Mouse (Mus musculus) left cerebral cortex, postnatal 25 days (tissue): ENCODE results near the gene Mst1. TPM values are rescaled to one million over a fixed set of nuclear protein-coding genes. Genes with fewer than 3 reads are reported as not detected.

ENCODE experiments used
- DNase-seq, 2 experiments: peaks; one replicate each; pipeline ENCODE4 v3.0.0; 2022; ENCODE audit warnings: low spot score in 2 of 2, mixed read lengths in 1 of 2
- intact Hi-C: fragments of 180-260 bp; cut with DNase I; formaldehyde crosslinking; loops from one replicate; pipeline ENCODE4 v1.15.1; 2025
- total RNA-seq, 2 experiments: library from RNA; stranded (reverse); gene quantifications; 2 replicates each; pipeline ENCODE4 v1.2.3; 2021

Gene Mst1
- total RNA-seq, 2 experiments from 2014 or later, result not detected

DNA sequence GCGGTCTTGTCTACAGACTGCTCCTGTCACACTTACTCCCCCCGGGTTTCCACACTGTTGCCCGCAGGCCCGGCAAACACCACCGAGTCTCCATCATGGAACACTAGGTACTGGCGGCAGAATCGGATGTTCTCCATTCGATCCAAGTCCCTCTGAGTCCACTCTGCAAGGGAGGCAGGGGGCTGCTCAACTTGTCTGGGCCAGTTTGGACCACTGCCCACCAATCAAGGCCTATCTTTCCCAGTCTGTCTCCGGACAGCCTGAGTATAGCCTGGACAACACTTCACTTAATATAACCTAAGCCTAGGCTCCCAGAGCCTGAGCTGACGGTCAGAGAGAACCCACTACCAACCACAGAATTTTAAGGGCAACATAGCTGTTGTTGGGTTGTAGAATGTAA is 13.3 kb downstream of the Mst1 start:
- DNase-seq, result no peak
- intact Hi-C loops, result no loop called here

DNA sequence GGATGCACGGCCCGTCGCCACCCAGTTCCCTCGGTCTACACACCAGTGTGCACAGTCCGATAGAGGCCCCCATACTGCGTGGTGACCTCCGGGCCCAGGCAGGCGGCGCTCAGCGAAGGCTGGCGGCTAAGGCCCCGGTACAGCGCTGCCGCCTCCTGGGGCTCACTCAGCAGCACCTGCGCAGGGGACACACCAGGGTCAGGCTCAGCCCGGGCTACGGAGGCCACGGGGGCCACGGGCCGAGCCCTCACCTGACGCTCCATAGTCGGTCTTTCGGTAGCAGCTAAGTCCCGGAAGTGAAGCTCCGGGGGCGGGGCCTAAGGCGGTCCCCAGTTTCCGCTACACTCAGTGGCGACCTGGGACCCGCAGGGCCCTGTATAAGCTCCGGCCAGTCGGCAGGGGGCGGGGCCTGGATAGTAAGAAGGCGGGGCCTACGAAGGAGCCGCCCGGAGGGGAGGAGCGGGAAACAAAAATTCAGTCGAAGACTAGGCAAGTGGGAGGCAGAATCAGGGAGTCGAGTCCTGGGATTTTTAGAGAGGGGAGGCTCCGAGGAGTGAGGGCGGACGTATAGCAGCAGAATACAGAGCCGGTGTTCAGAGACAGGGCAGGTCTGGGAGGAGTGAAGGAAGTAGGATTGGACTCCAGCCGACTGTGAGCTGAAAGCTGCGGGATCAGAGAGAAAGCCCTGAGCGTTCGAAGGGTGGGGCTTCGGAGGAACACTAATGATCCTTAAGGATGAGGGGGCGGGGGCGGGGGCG is 14.1 kb downstream of the Mst1 start, which contains the start of gene Apeh:
Apeh (minus strand) TSS at position 423 of the 758 bp plus-strand sequence.
- intact Hi-C loops, result loop anchor here (2.0 kb wide), 1 partner anchor 190 kb away; no protein-coding TSS in a partner anchor

DNA sequence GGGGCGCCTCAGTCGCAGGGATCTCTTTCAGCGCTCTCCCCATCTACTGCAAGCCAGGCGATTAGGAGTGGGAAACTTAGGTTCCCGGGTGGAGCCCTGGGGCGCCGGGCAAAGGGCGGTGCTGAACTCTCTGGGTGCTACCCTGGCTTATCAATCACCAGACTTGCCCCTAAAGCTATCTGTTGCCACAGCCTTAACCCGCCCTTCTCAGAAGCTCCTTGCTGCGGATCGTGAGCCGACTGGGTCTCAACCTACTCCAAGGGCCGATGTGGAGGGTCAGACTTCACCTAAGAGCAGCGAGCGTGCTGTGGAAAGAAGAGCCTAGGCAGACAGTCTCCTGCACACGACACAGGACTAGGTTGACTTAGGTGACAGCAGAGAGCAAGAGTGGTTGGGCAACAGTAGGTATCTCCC is 14.8 kb downstream of the Mst1 start:
- no peak for DNase-seq
- intact Hi-C loops, result loop anchor here (1.0 to 2.0 kb wide), 2 partner anchors 106 to 190 kb away; no protein-coding TSS in a partner anchor

More for the DNA sequence above, 14.1 kb downstream of the Mst1 start, which contains the start of gene Apeh:
- peak; percentile 85 to 87 for DNase-seq

GRCm38 (mm10) chr9:108095518-108095917 is 15.3 kb downstream of the Mst1 start:
- peak; percentile 70 to 71 for DNase-seq
- intact Hi-C loops, result loop anchor here (1.0 to 2.0 kb wide), 2 partner anchors 106 to 189 kb away; no protein-coding TSS in a partner anchor

- intact Hi-C loops, result loop anchor here (1.0 to 2.0 kb wide), 2 partner anchors 105 to 189 kb away; no protein-coding TSS in a partner anchor
- no peak for DNase-seq
These were observed 15.9 kb downstream of the Mst1 start for GRCm38 (mm10) chr9:108095949-108096712.

- no peak for DNase-seq
- intact Hi-C loops, result no loop called here
These were observed 19.4 kb downstream of the Mst1 start for GRCm38 (mm10) chr9:108099619-108100018.

- DNase-seq, result no peak
- intact Hi-C loops, result no loop called here
These were observed 24.7 kb downstream of the Mst1 start for GRCm38 (mm10) chr9:108104766-108105548.

- intact Hi-C loops, result no loop called here
- no peak for DNase-seq
These were observed 25.3 kb downstream of the Mst1 start for GRCm38 (mm10) chr9:108105549-108105863.

DNA sequence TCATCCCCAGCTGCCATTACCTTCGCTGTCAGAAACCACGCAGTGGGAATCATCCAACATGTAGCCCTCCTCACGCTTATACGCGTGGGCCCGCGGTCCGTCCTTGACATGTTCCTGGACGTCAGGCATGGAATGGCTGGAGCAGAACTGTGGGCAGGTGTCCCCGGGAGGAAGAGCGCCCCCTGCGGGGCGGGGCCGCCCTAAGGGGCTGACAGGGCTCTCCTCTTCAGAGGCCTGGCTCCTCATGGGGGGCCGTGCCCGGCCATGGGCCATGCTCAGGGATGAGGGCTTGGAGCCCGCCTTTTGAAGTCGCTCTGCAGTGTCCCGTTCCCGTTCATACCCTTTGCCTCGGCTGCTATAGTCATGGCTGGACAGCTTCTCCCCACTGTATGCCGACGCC is 25.9 kb downstream of the Mst1 start:
- intact Hi-C loops, result no loop called here
- no peak for DNase-seq

GRCm38 (mm10) chr9:108107867-108108266 is 27.6 kb downstream of the Mst1 start:
- DNase-seq, result no peak
- intact Hi-C loops, result no loop called here

- intact Hi-C loops, result no loop called here
- DNase-seq, result no peak
These were observed 29.9 kb downstream of the Mst1 start for GRCm38 (mm10) chr9:108110160-108110559.

DNA sequence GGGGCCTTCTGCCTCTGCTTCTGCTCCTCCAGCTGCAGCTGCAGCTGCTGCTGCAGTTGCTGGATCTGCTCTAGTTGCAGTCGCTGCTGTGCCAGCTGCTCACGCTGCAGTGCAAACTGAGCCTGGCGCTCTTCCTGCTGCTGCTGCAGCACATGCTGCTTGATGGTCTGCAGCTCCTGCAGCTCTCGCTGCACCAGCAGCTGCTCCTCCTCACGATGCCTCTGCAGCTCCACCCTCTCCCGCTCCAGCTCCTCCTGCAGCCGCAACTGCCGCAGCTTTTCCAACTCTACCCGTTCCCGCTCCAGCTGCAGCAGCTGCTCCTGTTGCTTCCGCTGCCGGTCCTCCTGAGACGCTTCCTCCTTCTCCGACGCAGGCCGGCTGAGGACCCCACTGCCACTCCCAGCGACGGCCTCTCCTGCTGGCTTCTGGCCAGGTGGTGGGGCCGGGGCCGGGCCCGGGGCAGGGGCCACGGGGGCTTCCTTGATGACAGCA is 30.9 kb downstream of the Mst1 start:
- intact Hi-C loops, result no loop called here
- DNase-seq, result no peak

GRCm38 (mm10) chr9:108111593-108112121 is 31.4 kb downstream of the Mst1 start:
- no peak for DNase-seq

GRCm38 (mm10) chr9:108112719-108113340 is 32.6 kb downstream of the Mst1 start:
- no peak for DNase-seq
- intact Hi-C loops, result no loop called here

More at GRCm38 (mm10) chr9:108111593-108112121, 31.4 kb downstream of the Mst1 start:
- intact Hi-C loops, result no loop called here

DNA sequence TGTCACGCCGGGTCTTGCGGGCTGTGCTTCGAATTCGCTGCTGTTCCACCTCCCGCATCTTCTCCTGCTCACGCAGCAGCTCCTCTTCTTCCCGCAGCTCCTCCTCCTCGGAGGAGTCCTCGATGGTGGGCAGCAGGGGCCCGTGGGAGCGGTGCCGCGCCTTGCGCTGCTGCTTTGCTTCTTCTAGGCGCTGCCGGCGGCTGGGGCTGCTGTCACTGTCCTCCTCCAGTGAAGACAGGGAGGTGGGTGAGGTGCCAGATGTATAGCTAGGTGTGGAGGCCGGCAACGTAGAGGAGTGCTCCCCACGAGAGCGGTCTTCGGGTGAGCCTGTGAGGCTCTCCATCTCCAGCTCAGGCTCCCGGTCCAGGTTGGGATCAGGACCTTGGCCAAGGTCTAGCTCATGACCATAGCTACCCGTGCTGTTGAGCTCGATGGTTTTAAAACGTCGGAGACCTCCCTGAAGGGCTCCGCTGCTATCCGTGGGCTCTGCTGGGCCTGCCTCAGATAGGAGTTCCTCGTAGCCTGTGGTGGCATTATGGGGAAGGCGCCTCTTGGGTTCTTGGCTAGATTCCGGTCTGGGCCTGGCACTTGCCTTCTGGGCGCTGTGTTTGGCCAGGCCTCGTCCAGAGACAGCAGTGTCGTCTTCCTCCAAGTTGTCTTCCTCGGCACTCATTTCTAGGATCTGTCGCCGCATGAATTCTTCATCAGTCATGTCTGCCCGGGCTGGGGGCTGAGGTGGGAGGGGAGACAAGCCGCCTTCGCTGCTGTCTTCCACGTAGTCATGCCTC is 35.2 kb downstream of the Mst1 start:
- intact Hi-C loops, result loop anchor here (1.0 kb wide), 1 partner anchor 22 kb away; no protein-coding TSS in a partner anchor
- DNase-seq, result peak; percentile 50 to 86

DNA sequence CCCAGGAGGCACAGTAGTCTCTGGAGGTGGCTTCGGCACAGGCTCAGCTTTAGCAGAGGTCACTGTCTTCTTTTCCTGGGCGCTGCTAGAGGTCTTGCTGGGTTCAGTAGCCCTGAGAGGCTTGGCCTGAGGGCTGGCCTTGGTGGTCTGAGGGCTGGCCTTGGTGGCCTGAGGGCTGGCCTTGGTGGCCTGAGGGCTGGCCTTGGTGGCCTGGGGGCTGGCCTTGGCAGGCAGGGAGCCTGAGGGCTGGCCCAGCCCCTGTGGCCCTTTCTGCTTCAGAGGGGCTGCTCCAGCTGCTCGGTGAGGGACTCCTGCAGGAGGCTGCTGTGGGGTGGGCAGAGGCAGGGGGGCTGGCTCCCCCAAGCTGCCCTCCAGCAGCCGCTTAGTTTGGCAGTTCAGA is 36.9 kb downstream of the Mst1 start:
- intact Hi-C loops, result no loop called here
- DNase-seq, result no peak

DNA sequence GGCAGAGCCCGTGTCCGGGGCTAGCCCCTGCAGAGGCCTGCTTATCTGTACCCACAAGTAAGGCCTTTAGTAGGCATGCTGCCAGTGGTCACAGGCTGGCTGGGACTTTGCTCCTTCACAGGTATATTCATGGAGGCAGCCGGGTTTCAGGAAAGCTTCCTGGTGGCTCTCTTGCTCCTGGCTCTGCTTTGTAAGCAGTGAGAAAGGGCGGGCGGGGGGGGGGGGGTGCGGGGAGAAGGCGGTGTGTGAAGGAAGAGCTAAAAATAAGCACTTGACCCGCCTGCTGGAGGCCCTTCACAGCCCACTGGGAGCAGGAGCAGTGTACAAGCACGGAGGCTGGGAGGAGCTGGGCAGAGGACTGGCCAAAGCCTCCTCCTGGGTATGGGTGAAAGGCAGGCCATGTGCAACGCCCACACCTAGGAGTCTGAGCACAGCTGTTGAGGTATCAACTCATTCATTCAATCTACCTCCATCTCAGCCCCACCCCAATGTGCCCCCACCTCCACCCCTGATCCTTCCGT is 39.7 kb downstream of the Mst1 start:
- peak in 1 of 2 experiments; percentile 57 for DNase-seq
- intact Hi-C loops, result no loop called here

GRCm38 (mm10) chr9:108120671-108121070 is 40.4 kb downstream of the Mst1 start:
- DNase-seq, result no peak
- intact Hi-C loops, result no loop called here
